In the genomic region with DNA sequence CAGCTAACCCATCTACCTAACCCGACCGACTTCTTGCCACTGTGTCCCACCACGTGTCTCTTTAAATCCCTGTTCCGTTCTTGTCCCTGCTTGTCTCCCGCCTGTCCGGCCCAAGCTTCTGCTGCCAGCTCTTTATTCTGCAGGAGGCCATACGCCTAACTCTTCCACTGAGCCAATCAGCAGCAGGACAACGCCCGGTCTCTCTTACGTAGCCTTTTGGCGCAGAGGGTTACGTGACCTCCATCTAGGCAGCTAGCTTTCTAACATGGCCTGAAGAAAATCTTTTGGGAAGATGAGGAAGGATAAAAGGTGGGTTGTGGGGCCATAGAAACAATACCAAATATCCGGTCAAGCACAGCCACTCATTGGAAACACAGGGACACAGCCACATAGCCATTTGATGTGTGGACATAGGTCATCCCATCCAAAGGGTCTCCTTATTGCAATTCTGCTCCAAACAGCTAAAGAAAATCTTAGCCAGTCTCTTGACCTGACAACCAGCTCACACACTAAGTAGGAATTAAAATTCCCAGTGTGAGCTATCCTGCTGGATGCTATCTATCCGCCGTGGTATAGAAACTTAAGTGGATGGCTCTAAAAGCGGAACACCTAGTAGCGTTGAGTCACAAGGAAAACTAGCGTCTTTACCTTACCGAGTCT, we compare ENCODE assay signal across 8 mouse cellular contexts. TPM values are rescaled to one million over a fixed set of nuclear protein-coding genes. Genes with fewer than 3 reads are reported as not detected.
DNase-seq lines count a peak whose midpoint lies in the region; ATAC-seq and TF ChIP-seq lines count a peak whose summit lies in the region.

No protein-coding gene starts in this region.

- peak overlapping the region; percentile 69 for H3ac ChIP-seq in C2C12 (ENCODE audit: control insufficient read depth, insufficient read length, low read depth)

- TF ChIP-seq CTCF in C2C12 (IDR thresholded peaks at IDR 0.05; ENCODE audit: control insufficient read depth, insufficient read depth, insufficient read length), result no peak
- TF ChIP-seq CTCF in kidney, postnatal 0 days (IDR thresholded peaks at IDR 0.05; ENCODE audit: low read depth), result no peak

- peak overlapping the region; percentile 99 for H3K27ac ChIP-seq in heart, embryonic 12.5 days (ENCODE audit: poor library complexity, severe bottlenecking)
- H3K27ac ChIP-seq in kidney, postnatal 0 days, result peak overlapping the region; percentile 96
- peak overlapping the region; percentile 100 for H3K27ac ChIP-seq in liver, embryonic 11.5 days (ENCODE audit: low read depth, low read length)
- peak overlapping the region; percentile 99 for H3K27ac ChIP-seq in stomach, embryonic 16.5 days (ENCODE audit: low read length)

- H3K9me3 ChIP-seq in erythroblast, embryonic 14.5 days (ENCODE audit: control insufficient read depth, low read length), result no peaks in the 10 kb centered on the region
- no peaks in the 10 kb centered on the region for H3K9me3 ChIP-seq in heart, embryonic 12.5 days (replicated peaks)
- no peaks in the 10 kb centered on the region for H3K9me3 ChIP-seq in kidney, postnatal 0 days (replicated peaks; ENCODE audit: low read length)
- H3K9me3 ChIP-seq in liver, embryonic 11.5 days (ENCODE audit: control insufficient read depth, low read length), result no peaks in the 10 kb centered on the region
- H3K9me3 ChIP-seq in stomach, embryonic 16.5 days (replicated peaks; ENCODE audit: control insufficient read depth, low read length), result no peaks in the 10 kb centered on the region

- 1% methylated on average over 19 of the region's 19 CpGs for WGBS in heart, embryonic 12.5 days
- WGBS in kidney, postnatal 0 days, result under 1% methylated on average over 19 of the region's 19 CpGs
- 2% methylated on average over 19 of the region's 19 CpGs for WGBS in liver, embryonic 11.5 days
- under 1% methylated on average over 19 of the region's 19 CpGs for WGBS in stomach, embryonic 16.5 days

- H3K4me3 ChIP-seq in C2C12 (ENCODE audit: insufficient read depth, poor library complexity, severe bottlenecking), result peak overlapping the region; percentile 34
- peak overlapping the region; percentile 76 for H3K4me3 ChIP-seq in erythroblast, embryonic 14.5 days (replicated peaks)
- H3K4me3 ChIP-seq in heart, embryonic 12.5 days, result peak overlapping the region; percentile 77
- H3K4me3 ChIP-seq in kidney, postnatal 0 days (replicated peaks; ENCODE audit: low read depth, low read length), result peak overlapping the region; percentile 60
- peak overlapping the region; percentile 56 for H3K4me3 ChIP-seq in liver, embryonic 11.5 days (ENCODE audit: low read depth, low read length)
- peak overlapping the region; percentile 68 for H3K4me3 ChIP-seq in stomach, embryonic 16.5 days (replicated peaks; ENCODE audit: low read length)

- peaks cover 67% of the 10 kb centered on the region for H3K4me1 ChIP-seq in erythroblast, embryonic 14.5 days (ENCODE audit: control insufficient read depth)
- H3K4me1 ChIP-seq in heart, embryonic 12.5 days (replicated peaks), result peaks cover 12% of the 10 kb centered on the region
- H3K4me1 ChIP-seq in kidney, postnatal 0 days (replicated peaks; ENCODE audit: insufficient read depth, low read length), result peaks cover 11% of the 10 kb centered on the region; the same call in 1 of the 2 replicates
- H3K4me1 ChIP-seq in liver, embryonic 11.5 days (replicated peaks; ENCODE audit: control insufficient read depth, insufficient read depth, low read length), result peaks cover 17% of the 10 kb centered on the region
- H3K4me1 ChIP-seq in stomach, embryonic 16.5 days (ENCODE audit: control insufficient read depth, insufficient read depth, low read length), result peaks cover 20% of the 10 kb centered on the region

- ATAC-seq in heart, embryonic 12.5 days (ENCODE audit: insufficient number of reproducible peaks, low FRiP score), result peak; percentile 86
- peak; percentile 70 for ATAC-seq in kidney, postnatal 0 days (replicated peaks; ENCODE audit: low FRiP score, low read depth)
- ATAC-seq in liver, embryonic 11.5 days (replicated peaks; ENCODE audit: low FRiP score), result peak; percentile 77
- peak; percentile 89 for ATAC-seq in stomach, embryonic 16.5 days (ENCODE audit: insufficient read depth, low FRiP score)

- no peaks in the 10 kb centered on the region for H3K36me3 ChIP-seq in C2C12 (ENCODE audit: control insufficient read depth, insufficient read depth)
- H3K36me3 ChIP-seq in erythroblast, embryonic 14.5 days (ENCODE audit: control insufficient read depth), result peaks cover 16% of the 10 kb centered on the region
- no peaks in the 10 kb centered on the region for H3K36me3 ChIP-seq in heart, embryonic 12.5 days
- no peaks in the 10 kb centered on the region for H3K36me3 ChIP-seq in kidney, postnatal 0 days (ENCODE audit: insufficient read depth, low read length)
- H3K36me3 ChIP-seq in liver, embryonic 11.5 days (ENCODE audit: control insufficient read depth, insufficient read depth, low read length), result no peaks in the 10 kb centered on the region
- no peaks in the 10 kb centered on the region for H3K36me3 ChIP-seq in stomach, embryonic 16.5 days (ENCODE audit: control insufficient read depth, insufficient read depth, low read length)

- H3K9ac ChIP-seq in heart, embryonic 12.5 days, result peak overlapping the region; percentile 92
- peak overlapping the region; percentile 78 for H3K9ac ChIP-seq in kidney, postnatal 0 days (ENCODE audit: low read depth, low read length)
- peak overlapping the region; percentile 93 for H3K9ac ChIP-seq in liver, embryonic 11.5 days (ENCODE audit: low read depth, low read length)
- peak overlapping the region; percentile 89 for H3K9ac ChIP-seq in stomach, embryonic 16.5 days (ENCODE audit: low read length)

- no peaks in the 10 kb centered on the region for H3K79me2 ChIP-seq in C2C12 (ENCODE audit: control insufficient read depth, insufficient read depth)

- DNase-seq in brain, adult 2 months (ENCODE audit: low read depth, low spot score), result peak; percentile 99
- peak; percentile 91 for DNase-seq in kidney, postnatal 0 days (ENCODE audit: low spot score)
- DNase-seq in liver, embryonic 11.5 days (ENCODE audit: low spot score), result peak; percentile 75
- DNase-seq in naive thymus-derived CD4-positive, alpha-beta T cell, adult 2 months (ENCODE audit: low read depth), result peak; percentile 83

- peak overlapping the region; percentile 91 for H3K4me2 ChIP-seq in heart, embryonic 12.5 days
- H3K4me2 ChIP-seq in kidney, postnatal 0 days (ENCODE audit: low read length), result peak overlapping the region; percentile 82
- peak overlapping the region; percentile 84 for H3K4me2 ChIP-seq in liver, embryonic 11.5 days
- peak overlapping the region; percentile 83 for H3K4me2 ChIP-seq in stomach, embryonic 16.5 days (ENCODE audit: low read depth, low read length)

- no peaks in the 10 kb centered on the region for H3K27me3 ChIP-seq in C2C12 (ENCODE audit: control insufficient read depth, insufficient read depth, insufficient read length)
- H3K27me3 ChIP-seq in erythroblast, embryonic 14.5 days (ENCODE audit: control insufficient read depth), result no peaks in the 10 kb centered on the region
- no peaks in the 10 kb centered on the region for H3K27me3 ChIP-seq in heart, embryonic 12.5 days (replicated peaks)
- H3K27me3 ChIP-seq in kidney, postnatal 0 days (ENCODE audit: insufficient read depth, low read length), result no peaks in the 10 kb centered on the region
- no peaks in the 10 kb centered on the region for H3K27me3 ChIP-seq in liver, embryonic 11.5 days (replicated peaks; ENCODE audit: control insufficient read depth, insufficient read depth, low read length)
- no peaks in the 10 kb centered on the region for H3K27me3 ChIP-seq in stomach, embryonic 16.5 days (ENCODE audit: control insufficient read depth, insufficient read depth, low read length)

- H3K79me3 ChIP-seq in C2C12 (ENCODE audit: low read depth), result no peaks in the 10 kb centered on the region

RNA-seq across cellular contexts. Expression of a gene that starts 0.8 kb away (rescaled TPM):
- 0.89 TPM for polyA plus RNA-seq in C2C12 (2012; fragmentation: generic; extraction: Trizol)
- polyA plus RNA-seq in erythroblast, embryonic 14.5 days (2012), result 3.1 and 7.2 TPM in 2 replicates
- 3.2 and 3.7 TPM in 2 replicates for polyA plus RNA-seq in heart, embryonic 12.5 days (2016; fragmentation: Nextera tagmentation; extraction: Ambion mirVana)
- 9.6 and 9.9 TPM in 2 replicates for polyA plus RNA-seq in kidney, postnatal 0 days (2015; fragmentation: Nextera tagmentation; extraction: Ambion mirVana)
- 3.5 and 5.0 TPM in 2 replicates for polyA plus RNA-seq in liver, embryonic 11.5 days (2014; fragmentation: Nextera tagmentation; extraction: Ambion mirVana)
- polyA plus RNA-seq in stomach, embryonic 16.5 days (2015; fragmentation: Nextera tagmentation; extraction: Ambion mirVana), result 7.8 and 8.6 TPM in 2 replicates

RNA-seq across cellular contexts. Expression of a gene that starts 6.1 kb away (rescaled TPM):
- 11.3 TPM for polyA plus RNA-seq in C2C12 (2012; fragmentation: generic; extraction: Trizol)
- polyA plus RNA-seq in erythroblast, embryonic 14.5 days (2012), result 24.1 and 60.1 TPM in 2 replicates
- 23.4 and 26.5 TPM in 2 replicates for polyA plus RNA-seq in heart, embryonic 12.5 days (2016; fragmentation: Nextera tagmentation; extraction: Ambion mirVana)
- 34.6 and 36.5 TPM in 2 replicates for polyA plus RNA-seq in kidney, postnatal 0 days (2015; fragmentation: Nextera tagmentation; extraction: Ambion mirVana)
- 45.6 and 60.2 TPM in 2 replicates for polyA plus RNA-seq in liver, embryonic 11.5 days (2014; fragmentation: Nextera tagmentation; extraction: Ambion mirVana)
- 29.8 and 39.2 TPM in 2 replicates for polyA plus RNA-seq in stomach, embryonic 16.5 days (2015; fragmentation: Nextera tagmentation; extraction: Ambion mirVana)

RNA-seq across cellular contexts. Expression of a gene that starts 7.2 kb away (rescaled TPM):
- 3.3 TPM for polyA plus RNA-seq in C2C12 (2012; fragmentation: generic; extraction: Trizol)
- polyA plus RNA-seq in erythroblast, embryonic 14.5 days (2012), result 0.89 and 1.4 TPM in 2 replicates
- 4.0 and 6.5 TPM in 2 replicates for polyA plus RNA-seq in heart, embryonic 12.5 days (2016; fragmentation: Nextera tagmentation; extraction: Ambion mirVana)
- polyA plus RNA-seq in kidney, postnatal 0 days (2015; fragmentation: Nextera tagmentation; extraction: Ambion mirVana), result 4.9 and 5.4 TPM in 2 replicates
- polyA plus RNA-seq in liver, embryonic 11.5 days (2014; fragmentation: Nextera tagmentation; extraction: Ambion mirVana), result 15.1 and 18.9 TPM in 2 replicates
- 7.3 and 12.4 TPM in 2 replicates for polyA plus RNA-seq in stomach, embryonic 16.5 days (2015; fragmentation: Nextera tagmentation; extraction: Ambion mirVana)

RNA-seq across cellular contexts. Expression of a gene that starts 15.9 kb away (rescaled TPM):
- 0.32 TPM for polyA plus RNA-seq in C2C12 (2012; fragmentation: generic; extraction: Trizol)
- not detected in 2 replicates for polyA plus RNA-seq in erythroblast, embryonic 14.5 days (2012)
- 0.64 and 1.4 TPM in 2 replicates for polyA plus RNA-seq in heart, embryonic 12.5 days (2016; fragmentation: Nextera tagmentation; extraction: Ambion mirVana)
- 0.62 and 1.0 TPM in 2 replicates for polyA plus RNA-seq in kidney, postnatal 0 days (2015; fragmentation: Nextera tagmentation; extraction: Ambion mirVana)
- 0.93 and 1.5 TPM in 2 replicates for polyA plus RNA-seq in liver, embryonic 11.5 days (2014; fragmentation: Nextera tagmentation; extraction: Ambion mirVana)
- polyA plus RNA-seq in stomach, embryonic 16.5 days (2015; fragmentation: Nextera tagmentation; extraction: Ambion mirVana), result 1.3 and 2.1 TPM in 2 replicates

RNA-seq across cellular contexts. Expression of a gene that starts 17.0 kb away (rescaled TPM):
- not detected for polyA plus RNA-seq in C2C12 (2012; fragmentation: generic; extraction: Trizol)
- polyA plus RNA-seq in erythroblast, embryonic 14.5 days (2012), result 7.4 and 13.0 TPM in 2 replicates
- 6.2 and 12.7 TPM in 2 replicates for polyA plus RNA-seq in heart, embryonic 12.5 days (2016; fragmentation: Nextera tagmentation; extraction: Ambion mirVana)
- 30.9 and 33.5 TPM in 2 replicates for polyA plus RNA-seq in kidney, postnatal 0 days (2015; fragmentation: Nextera tagmentation; extraction: Ambion mirVana)
- polyA plus RNA-seq in liver, embryonic 11.5 days (2014; fragmentation: Nextera tagmentation; extraction: Ambion mirVana), result 12.1 and 12.7 TPM in 2 replicates
- 19.4 and 20.8 TPM in 2 replicates for polyA plus RNA-seq in stomach, embryonic 16.5 days (2015; fragmentation: Nextera tagmentation; extraction: Ambion mirVana)

Comparison
In these comparisons a context has a peak if more than half of its experiments do, and no peak if none do; other contexts are left out.
1. Peak in every context shown above with its lines: DNase-seq, ATAC-seq, H3K4me3 ChIP-seq and H3K27ac ChIP-seq.